Mouse (Mus musculus) MEL (cell line): ENCODE measurements around the gene Flt3l. TPM values are rescaled to one million over a fixed set of nuclear protein-coding genes. Genes with fewer than 3 reads are reported as not detected.
A peak's percentile ranks its signal among the peaks of the same experiment; 100 is the strongest.

ENCODE experiments used
- DNase-seq: peaks from one replicate; pipeline ENCODE4 v3.0.0; 2011; ENCODE audit warnings: low read depth, low spot score
- H3K27ac ChIP-seq: 2 replicates; pipeline ENCODE4 v1.5.1; 2012; ENCODE audit warnings: low read depth, mild to moderate bottlenecking, control low read depth, low read length, moderate library complexity; ENCODE audit not compliant: control insufficient read depth
- H3K27me3 ChIP-seq, 2 experiments: fragments of 150-350 bp in 1 of 2; sonication (generic) in 1 of 2; 2 replicates each; pipeline ENCODE4 v1.6.1; 2012; ENCODE audit warnings: low read length in 2 of 2, mild to moderate bottlenecking in 2 of 2, improper control_type of control experiment in 1 of 2, moderate library complexity in 1 of 2; ENCODE audit not compliant: insufficient read depth in 2 of 2, control insufficient read depth in 1 of 2
- H3K36me3 ChIP-seq, 2 experiments: 2 replicates each; pipeline ENCODE4 v1.6.1; 2012 to 2014; ENCODE audit warnings: low read length in 2 of 2, improper control_type of control experiment in 1 of 2, inconsistent platforms in 1 of 2, mild to moderate bottlenecking in 1 of 2; ENCODE audit not compliant: insufficient read depth in 2 of 2, control insufficient read depth in 1 of 2
- H3K4me1 ChIP-seq, 2 experiments: fragments of 150-350 bp in 1 of 2; sonication (generic) in 1 of 2; 2 replicates each; pipeline ENCODE4 v1.6.1; 2012; ENCODE audit warnings: low read length in 2 of 2, improper control_type of control experiment in 1 of 2, mild to moderate bottlenecking in 1 of 2; ENCODE audit not compliant: insufficient read depth in 2 of 2, control insufficient read depth in 1 of 2
- H3K4me3 ChIP-seq, 2 experiments: fragments of 150-350 bp in 1 of 2; sonication (generic) in 1 of 2; 2 replicates each; pipeline ENCODE4 v1.5.1; 2012; ENCODE audit warnings: low read depth in 2 of 2, low read length in 2 of 2, mild to moderate bottlenecking in 2 of 2, moderate library complexity in 2 of 2, control low read depth in 1 of 2, improper control_type of control experiment in 1 of 2; ENCODE audit not compliant: control insufficient read depth in 1 of 2, insufficient read depth in 1 of 2
- H3K79me2 ChIP-seq: 2 replicates; pipeline ENCODE4 v1.6.1; 2012; ENCODE audit warnings: mild to moderate bottlenecking, low read length, moderate library complexity; ENCODE audit not compliant: control insufficient read depth, poor library complexity, insufficient read depth
- H3K9ac ChIP-seq: 2 replicates; pipeline ENCODE4 v1.6.1; 2012; ENCODE audit warnings: low read depth, mild to moderate bottlenecking, control low read depth, low read length, moderate library complexity; ENCODE audit not compliant: control insufficient read depth, poor library complexity, severe bottlenecking
- H3K9me3 ChIP-seq: fragments of 150-350 bp; sonication (generic); replicated peaks from 2 replicates; pipeline ENCODE4 v1.6.1; 2012; ENCODE audit warnings: mild to moderate bottlenecking, low read length, improper control_type of control experiment, moderate library complexity; ENCODE audit not compliant: insufficient read depth
- CHD1 ChIP-seq: IDR thresholded peaks from 2 replicates; pipeline ENCODE4 v1.6.1; 2012; ENCODE audit warnings: low read depth, mild to moderate bottlenecking, inconsistent platforms, low read length, improper control_type of control experiment
- CTCF ChIP-seq, 3 experiments: IDR thresholded peaks in 2 of 3; conservative IDR thresholded peaks in 1 of 3; 2 replicates each; pipeline ENCODE4 v1.5.1; 2011 to 2012; ENCODE audit warnings: low read length in 3 of 3, low read depth in 2 of 3, mild to moderate bottlenecking in 2 of 3, improper control_type of control experiment in 1 of 3, inconsistent platforms in 1 of 3, mixed read lengths in 1 of 3, moderate library complexity in 1 of 3; ENCODE audit not compliant: control insufficient read depth in 1 of 3, insufficient read depth in 1 of 3, poor library complexity in 1 of 3, severe bottlenecking in 1 of 3
- E2F4 ChIP-seq: IDR thresholded peaks from 2 replicates; pipeline ENCODE4 v1.6.1; 2011; ENCODE audit warnings: low read depth, low read length, improper control_type of control experiment, borderline replicate concordance
- EP300 ChIP-seq, 2 experiments: IDR thresholded peaks; 2 replicates each; pipeline ENCODE4 v1.6.1; 2011; ENCODE audit warnings: improper control_type of control experiment in 2 of 2, low read length in 2 of 2, low read depth in 1 of 2, mild to moderate bottlenecking in 1 of 2
- JUND ChIP-seq: IDR thresholded peaks from 2 replicates; pipeline ENCODE4 v1.6.1; 2011; ENCODE audit warnings: low read depth, mild to moderate bottlenecking, improper control_type of control experiment, low read length
- MAFK ChIP-seq: IDR thresholded peaks from 2 replicates; pipeline ENCODE4 v1.6.1; 2011; ENCODE audit warnings: low read depth, mild to moderate bottlenecking, low read length, improper control_type of control experiment, borderline replicate concordance
- MEF2A ChIP-seq: IDR thresholded peaks from 2 replicates; pipeline ENCODE4 v1.6.1; 2014; ENCODE audit warnings: low read depth, mild to moderate bottlenecking, inconsistent platforms, low read length, improper control_type of control experiment; ENCODE audit not compliant: poor library complexity, insufficient replicate concordance, severe bottlenecking; ENCODE audit errors: extremely low read depth
- MXI1 ChIP-seq: IDR thresholded peaks from 2 replicates; pipeline ENCODE4 v1.6.1; 2011; ENCODE audit warnings: mild to moderate bottlenecking, low read depth, low read length, improper control_type of control experiment
- POLR2A ChIP-seq, 2 experiments: IDR thresholded peaks; 2 replicates each; pipeline ENCODE4 v1.6.1; 2011 to 2012; ENCODE audit warnings: low read length in 2 of 2, mild to moderate bottlenecking in 2 of 2, control low read depth in 1 of 2, improper control_type of control experiment in 1 of 2, low read depth in 1 of 2, moderate library complexity in 1 of 2; ENCODE audit not compliant: control insufficient read depth in 1 of 2, insufficient read depth in 1 of 2, poor library complexity in 1 of 2
- POLR2AphosphoS2 ChIP-seq: IDR thresholded peaks from 2 replicates; pipeline ENCODE4 v1.6.1; 2011; ENCODE audit warnings: low read length, improper control_type of control experiment
- POLR2AphosphoS5 ChIP-seq: IDR thresholded peaks from 2 replicates; pipeline ENCODE4 v1.6.1; 2012; ENCODE audit warnings: low read depth, borderline replicate concordance, mild to moderate bottlenecking, inconsistent platforms, low read length, moderate library complexity, mixed read lengths
- RCOR1 ChIP-seq: IDR thresholded peaks from 2 replicates; pipeline ENCODE4 v1.6.1; 2012; ENCODE audit warnings: low read depth, mild to moderate bottlenecking, inconsistent platforms, low read length, improper control_type of control experiment
- SIN3A ChIP-seq: IDR thresholded peaks from 2 replicates; pipeline ENCODE4 v1.6.1; 2012; ENCODE audit warnings: low read length, improper control_type of control experiment, inconsistent platforms
- TAL1 ChIP-seq: IDR thresholded peaks from 2 replicates; pipeline ENCODE4 v1.6.1; 2012; ENCODE audit warnings: mild to moderate bottlenecking, inconsistent platforms, low read length, moderate library complexity, mixed read lengths
- TBP ChIP-seq: IDR thresholded peaks from 2 replicates; pipeline ENCODE4 v1.8.0; 2011; ENCODE audit warnings: low read depth, low read length, improper control_type of control experiment
- ZC3H11A ChIP-seq: IDR thresholded peaks from 2 replicates; pipeline ENCODE4 v1.6.1; 2012; ENCODE audit warnings: low read depth, mild to moderate bottlenecking, inconsistent platforms, low read length, improper control_type of control experiment
- ZKSCAN1 ChIP-seq: IDR thresholded peaks from 2 replicates; pipeline ENCODE4 v1.6.1; 2012; ENCODE audit warnings: low read depth, mild to moderate bottlenecking, inconsistent platforms, low read length, improper control_type of control experiment, moderate library complexity
- ZNF384 ChIP-seq: IDR thresholded peaks from 2 replicates; pipeline ENCODE4 v1.6.1; 2012; ENCODE audit warnings: low read depth, mild to moderate bottlenecking, inconsistent platforms, low read length, improper control_type of control experiment
- polyA plus RNA-seq, 2 experiments: library from polyadenylated mRNA; stranded (reverse) in 1 of 2; unstranded in 1 of 2; fragments of >175 nt in 1 of 2; fragments of >200 nt in 1 of 2; gene quantifications; 2 replicates each; pipeline versions ENCODE4 v1.2.1 to v1.2.4; 2012; ENCODE audit warnings: low replicate concordance in 2 of 2, low read depth in 1 of 2; ENCODE audit not compliant: insufficient read length in 2 of 2, insufficient read depth in 1 of 2, missing spikeins in 1 of 2
- total RNA-seq: library from RNA; depleted of rRNA; stranded (reverse); fragments of 300-350 nt; gene quantifications from 2 replicates; pipeline ENCODE4 v1.2.3, GENCODE M21; 2012

The Flt3l gene
- total and polyA plus RNA-seq, 3 experiments: 13.0 to 35.4 TPM; not detected in 1

- Histone ChIP-seq H3K4me3 (peak within 1 kb of the TSS; percentile 68 to 87), H3K9me3 (no peaks in the 10 kb centered on the region), H3K9ac (peak within 1 kb of the TSS; percentile 97), H3K4me1 (peaks cover 0 to 22% of the 10 kb centered on the region in 2 experiments; a peak in 2 of 4 replicates), H3K27ac (peak within 1 kb of the TSS; percentile 93), H3K27me3 (no peaks in the 10 kb centered on the region), H3K36me3 (peaks cover 14 to 17% of the 10 kb centered on the region in 2 experiments), H3K79me2 (peaks cover 63% of the 10 kb centered on the region)
- TF ChIP-seq RCOR1 (no peak), TBP (peak; percentile 83), CTCF (IDR thresholded peaks at IDR 0.05 in 2 of 3, conservative IDR thresholded peaks at IDR 0.05 in 1 of 3; ENCODE audit: control insufficient read depth in 1 of 3, insufficient read depth in 1 of 3, low read depth in 2 of 3, low read length in 3 of 3, poor library complexity in 1 of 3, severe bottlenecking in 1 of 3) (peak in 1 of 3 experiments; percentile 35; a peak in 2 of 6 replicates), ZKSCAN1 (no peak), POLR2AphosphoS5 (peak; percentile 86; the same call in 1 of the 2 replicates), POLR2A (IDR thresholded peaks at IDR 0.05; ENCODE audit: control insufficient read depth in 1 of 2, insufficient read depth in 1 of 2, low read depth in 1 of 2, low read length in 2 of 2, poor library complexity in 1 of 2) (peak; percentile 66 to 92; a peak in 3 of 4 replicates)
- DNase-seq: peak; percentile 100
Observed at GRCm38 (mm10) chr7:45124224-45125143, 11.7 kb downstream of the Flt3l start, which contains the start of gene Rps11. Gene Rps11 (minus strand): TSS chr7:45124439.

GRCm38 (mm10) chr7:45123186-45123570 lies 13.1 kb downstream of the Flt3l start:
- Histone ChIP-seq H3K27ac (peak overlapping the region; percentile 80), H3K27me3 (no peaks in the 10 kb centered on the region), H3K4me1 (peaks cover 0 to 22% of the 10 kb centered on the region in 2 experiments; a peak in 2 of 4 replicates), H3K36me3 (peaks cover 14 to 17% of the 10 kb centered on the region in 2 experiments), H3K79me2 (peaks cover 53% of the 10 kb centered on the region), H3K4me3 (peak overlapping the region; percentile 68 to 84), H3K9me3 (no peaks in the 10 kb centered on the region), H3K9ac (peak overlapping the region; percentile 91)
- peak; percentile 67 for DNase-seq
- no peak for TF ChIP-seq SIN3A
- no peak for TF ChIP-seq MXI1
- 0 out of 2 replicates have a peak, but pooled peaks have one; percentile 17 for TF ChIP-seq TBP
- peak; percentile 25 to 55; a peak in 2 of 4 replicates for TF ChIP-seq POLR2A (IDR thresholded peaks at IDR 0.05; ENCODE audit: control insufficient read depth in 1 of 2, insufficient read depth in 1 of 2, low read depth in 1 of 2, low read length in 2 of 2, poor library complexity in 1 of 2)
- TF ChIP-seq ZNF384: no peak
- no peak for TF ChIP-seq CHD1
- no peak for TF ChIP-seq ZC3H11A
- no peak for TF ChIP-seq MAFK
- no peak for TF ChIP-seq TAL1
- no peak for TF ChIP-seq E2F4
- TF ChIP-seq MEF2A: no peak
- TF ChIP-seq ZKSCAN1: no peak
- no peak for TF ChIP-seq POLR2AphosphoS2
- no peak for TF ChIP-seq JUND
- TF ChIP-seq EP300 (IDR thresholded peaks at IDR 0.05; ENCODE audit: low read depth in 1 of 2, low read length in 2 of 2): no peak
